Mouse (Mus musculus) erythroblast, embryonic 14.5 days (primary cell): ENCODE results near the gene Shank1. TPM values are rescaled to one million over a fixed set of nuclear protein-coding genes. Genes with fewer than 3 reads are reported as not detected.
A peak's percentile ranks its signal among the peaks of the same experiment; 100 is the strongest.

Experiments
- H3K27me3 ChIP-seq: 2 replicates; pipeline ENCODE4 v1.6.1; 2012; ENCODE audit warnings: inconsistent platforms; ENCODE audit not compliant: control insufficient read depth
- H3K36me3 ChIP-seq: 2 replicates; pipeline ENCODE4 v1.6.1; 2012; ENCODE audit warnings: mild to moderate bottlenecking, inconsistent platforms; ENCODE audit not compliant: control insufficient read depth
- H3K4me1 ChIP-seq: 2 replicates; pipeline ENCODE4 v1.6.1; 2012; ENCODE audit warnings: inconsistent platforms; ENCODE audit not compliant: control insufficient read depth
- H3K4me3 ChIP-seq: replicated peaks from 2 replicates; pipeline ENCODE3; 2012; ENCODE audit warnings: moderate library complexity, mild to moderate bottlenecking, inconsistent platforms
- H3K9me3 ChIP-seq: 2 replicates; pipeline ENCODE4 v1.6.1; 2012; ENCODE audit warnings: low read length, inconsistent platforms, mixed read lengths; ENCODE audit not compliant: control insufficient read depth
- GATA1 ChIP-seq: IDR thresholded peaks from 2 replicates; pipeline ENCODE4 v1.6.1; 2012; ENCODE audit warnings: low read length, inconsistent platforms, mixed read lengths
- TAL1 ChIP-seq: IDR thresholded peaks from 3 replicates; pipeline ENCODE4 v1.6.1; 2012; ENCODE audit warnings: low read length, inconsistent platforms, mixed read lengths
- polyA plus RNA-seq: library from polyadenylated mRNA; stranded (reverse); fragments of >175 nt; gene quantifications from 2 replicates; pipeline ENCODE4 v1.2.3, GENCODE M21; 2012

Shank1 gene
- polyA plus RNA-seq, 1 experiment: 0.01 TPM

DNA sequence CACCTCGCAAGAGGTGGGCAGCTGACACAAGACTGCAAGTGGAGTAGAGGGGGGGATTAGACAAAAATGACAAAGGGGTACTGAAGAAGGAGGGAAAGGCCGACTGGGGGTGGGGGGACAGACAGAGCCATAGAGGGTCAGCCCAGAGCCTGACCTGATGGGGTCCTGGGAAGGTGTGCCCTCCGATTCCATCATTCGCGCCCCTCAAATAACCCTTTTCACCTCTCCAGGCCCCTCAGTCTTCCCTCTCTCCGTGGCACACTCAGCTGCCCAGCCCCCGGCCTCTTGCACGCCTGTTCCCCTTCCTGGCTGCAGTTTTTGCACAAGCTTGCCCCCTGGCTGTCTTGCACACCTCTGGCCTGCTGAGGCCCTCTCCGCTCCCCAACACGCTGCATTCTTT, 47.5 kb downstream of the Shank1 start:
- TF ChIP-seq GATA1: no peak
- no peak for TF ChIP-seq TAL1
- H3K36me3 ChIP-seq: no peaks in the 10 kb centered on the region
- peaks cover 12% of the 10 kb centered on the region for H3K4me1 ChIP-seq
- H3K9me3 ChIP-seq: peaks cover 2% of the 10 kb centered on the region; the same call in 1 of the 2 replicates
- no peak overlapping the region for H3K4me3 ChIP-seq
- peaks cover 93% of the 10 kb centered on the region for H3K27me3 ChIP-seq

DNA sequence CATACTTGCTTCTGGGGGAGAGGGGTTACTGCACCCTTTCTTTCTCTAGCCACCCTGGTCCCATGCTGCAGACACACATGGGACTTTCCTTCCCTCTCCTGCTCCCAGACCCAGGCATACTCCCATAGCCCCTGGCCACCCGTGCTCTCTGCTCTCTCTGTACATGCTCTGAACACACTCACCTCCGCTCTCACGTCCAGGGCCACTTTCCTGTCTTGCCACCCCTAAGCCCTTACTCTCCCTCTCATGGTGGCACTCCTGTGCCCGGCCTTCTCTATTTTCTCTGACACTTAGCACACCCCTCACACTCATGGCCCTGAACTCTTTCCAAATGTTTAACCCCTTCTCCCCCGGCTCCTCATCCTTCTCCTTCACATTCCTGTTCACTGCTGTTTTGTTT, 48.0 kb downstream of the Shank1 start:
- no peak overlapping the region for H3K4me3 ChIP-seq
- TF ChIP-seq GATA1 (no peak), TAL1 (no peak)
- H3K27me3 ChIP-seq: peaks cover 93% of the 10 kb centered on the region
- peaks cover 12% of the 10 kb centered on the region for H3K4me1 ChIP-seq
- H3K9me3 ChIP-seq: peaks cover 2% of the 10 kb centered on the region; the same call in 1 of the 2 replicates
- no peaks in the 10 kb centered on the region for H3K36me3 ChIP-seq

DNA sequence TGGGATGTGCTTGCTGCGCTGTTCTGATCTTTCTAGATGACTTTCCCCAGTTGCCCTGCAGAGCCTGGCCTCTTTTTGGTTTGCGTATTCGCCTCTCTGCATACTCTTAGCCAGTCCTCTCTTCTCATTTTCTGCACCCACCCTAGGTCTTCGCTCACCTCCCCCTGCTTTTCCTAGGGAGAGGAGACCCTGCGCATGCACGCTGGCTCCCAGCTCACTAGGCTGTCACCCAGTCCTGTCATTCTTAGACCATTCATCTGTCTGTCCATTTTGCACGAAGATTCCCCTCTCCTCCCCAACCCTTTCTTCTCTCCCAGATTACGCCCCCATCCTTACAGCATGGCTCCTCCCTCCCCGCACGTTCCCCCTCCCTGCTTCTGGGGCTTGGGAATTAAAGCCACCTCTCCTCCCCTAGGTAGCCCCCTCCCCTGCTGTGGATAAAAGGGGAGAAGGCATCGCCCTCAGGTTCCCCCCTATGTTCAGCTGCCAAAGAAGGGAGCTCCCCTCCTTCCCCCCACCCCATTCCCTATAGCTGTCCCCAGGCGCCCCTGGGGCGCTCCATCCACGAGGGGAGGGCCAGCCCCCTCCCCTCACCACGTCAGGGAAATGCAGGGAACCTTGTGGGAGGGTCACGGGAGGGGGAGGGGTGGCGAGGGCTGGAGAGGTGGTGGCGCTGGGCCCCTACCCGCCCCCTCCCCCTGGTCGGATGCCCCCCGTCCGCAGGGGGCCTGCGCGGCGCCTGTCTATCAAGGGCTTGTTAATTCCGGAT, 49.0 kb downstream of the Shank1 start:
- Histone ChIP-seq H3K4me1 (peaks cover 12% of the 10 kb centered on the region), H3K36me3 (no peaks in the 10 kb centered on the region), H3K9me3 (peaks cover 2% of the 10 kb centered on the region; the same call in 1 of the 2 replicates), H3K27me3 (peaks cover 89% of the 10 kb centered on the region), H3K4me3 (no peak overlapping the region)
- TF ChIP-seq GATA1 (no peak), TAL1 (no peak)

DNA sequence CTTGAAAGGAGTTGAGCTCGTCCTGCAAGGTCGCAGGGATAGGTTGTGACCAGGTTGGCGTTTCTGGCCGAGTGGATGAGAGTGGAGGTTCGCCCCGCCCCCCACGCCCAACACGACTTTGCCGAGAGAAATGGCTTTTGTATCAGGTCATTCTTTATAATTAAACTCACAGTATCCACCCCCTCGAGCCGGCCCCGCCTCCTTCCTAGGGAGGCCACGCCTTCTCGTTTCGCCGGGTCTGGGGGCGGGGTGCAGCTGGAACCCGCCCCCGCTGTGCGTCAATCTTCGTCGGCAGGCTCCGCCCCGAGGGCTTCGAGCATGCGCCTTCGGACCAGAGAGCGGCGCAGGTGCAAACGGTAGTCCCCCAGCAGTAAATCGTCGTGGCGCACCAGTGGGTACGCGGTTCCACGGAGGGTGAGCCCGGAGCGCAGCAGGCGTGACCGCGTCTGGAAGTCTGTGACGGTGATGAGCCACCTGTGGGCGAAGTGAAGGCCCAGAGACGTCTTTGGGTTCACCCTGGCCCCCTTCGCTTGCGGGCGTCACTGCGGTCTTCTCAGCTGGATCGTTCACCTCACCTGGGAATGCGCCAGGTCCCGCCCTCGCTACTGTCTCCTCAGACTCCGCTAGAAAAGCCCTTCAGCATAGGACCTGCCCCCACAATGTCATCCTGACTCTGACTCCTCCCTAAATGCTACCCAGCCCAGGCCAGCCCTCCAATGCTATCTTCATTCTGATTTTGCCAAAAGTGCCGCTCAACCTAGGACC, 50.0 kb downstream of the Shank1 start:
- no peaks in the 10 kb centered on the region for H3K36me3 ChIP-seq
- H3K9me3 ChIP-seq: peaks cover 2% of the 10 kb centered on the region; the same call in 1 of the 2 replicates
- peak overlapping the region; percentile 58 for H3K4me3 ChIP-seq
- H3K27me3 ChIP-seq: peaks cover 84% of the 10 kb centered on the region
- TF ChIP-seq TAL1 (no peak), GATA1 (no peak)
- H3K4me1 ChIP-seq: peaks cover 12% of the 10 kb centered on the region

DNA sequence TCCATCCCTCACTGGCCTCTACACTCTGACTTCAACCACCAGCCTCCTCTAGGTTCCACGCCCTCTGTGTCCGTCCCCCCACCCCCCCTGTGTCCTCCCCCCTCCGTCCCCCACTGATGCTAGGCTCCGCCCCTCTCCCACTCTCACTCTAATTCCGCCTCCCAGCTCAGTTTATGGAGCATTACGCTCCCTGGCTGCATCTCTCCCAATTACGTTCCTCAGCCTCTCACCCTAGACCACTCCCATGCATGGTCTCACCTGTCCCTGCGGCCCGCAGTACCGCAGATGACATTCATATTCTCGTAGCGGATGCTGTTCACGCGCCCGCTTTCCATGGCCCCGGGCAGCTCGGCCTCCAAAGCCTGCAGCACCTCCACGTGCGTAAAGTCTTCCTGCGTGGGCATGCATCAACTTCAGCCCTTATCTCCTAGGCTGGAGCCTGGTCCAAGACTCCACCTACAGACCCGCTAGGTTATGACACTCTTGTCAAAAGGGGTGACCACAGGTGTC, 50.8 kb downstream of the Shank1 start:
- no peak overlapping the region for H3K4me3 ChIP-seq
- TF ChIP-seq GATA1: no peak
- TF ChIP-seq TAL1: no peak
- peaks cover 80% of the 10 kb centered on the region for H3K27me3 ChIP-seq
- H3K4me1 ChIP-seq: peaks cover 12% of the 10 kb centered on the region
- H3K36me3 ChIP-seq: no peaks in the 10 kb centered on the region
- peaks cover 2% of the 10 kb centered on the region; the same call in 1 of the 2 replicates for H3K9me3 ChIP-seq

DNA sequence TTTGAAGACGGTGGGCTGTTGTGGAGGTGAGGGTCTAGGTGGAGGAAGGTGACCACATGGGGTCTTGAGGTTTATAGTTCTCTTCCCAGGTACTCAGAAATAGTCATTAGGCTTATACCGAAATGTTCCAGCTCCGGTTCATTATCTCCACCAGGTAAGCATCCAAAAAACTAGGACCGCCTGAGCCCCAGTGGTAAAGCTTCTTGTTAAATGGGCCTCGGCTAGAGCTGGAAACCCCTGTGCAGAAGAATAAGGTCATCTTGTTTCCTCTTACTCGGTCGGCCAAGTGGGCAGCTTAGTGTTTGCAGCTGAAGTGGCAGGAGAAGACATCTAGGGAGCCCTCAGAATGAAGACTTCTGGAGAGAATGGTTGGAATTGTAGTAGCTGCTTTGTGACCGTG, 62.6 kb downstream of the Shank1 start:
- Histone ChIP-seq H3K4me3 (no peak overlapping the region), H3K36me3 (no peaks in the 10 kb centered on the region)
- TF ChIP-seq GATA1 (no peak), TAL1 (no peak)

DNA sequence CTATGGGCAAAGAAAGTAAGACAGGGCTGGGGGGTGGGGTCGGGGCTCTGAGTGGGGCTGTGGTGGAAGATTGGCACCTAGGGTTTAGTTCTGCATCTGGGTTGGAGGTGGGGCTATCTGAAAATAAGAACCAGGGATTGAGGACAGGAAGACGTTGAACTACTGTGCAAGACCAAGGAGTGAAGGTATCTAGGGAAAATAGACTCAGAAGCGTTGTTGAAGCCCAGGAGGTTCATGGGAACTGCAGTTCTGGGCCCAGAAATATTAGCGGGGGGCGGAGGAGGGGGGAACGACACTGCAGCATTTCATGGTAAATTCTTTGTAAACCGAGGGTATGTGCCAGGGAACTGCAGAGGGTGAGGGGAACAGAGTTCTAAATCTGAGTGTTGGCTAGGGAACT, 63.4 kb downstream of the Shank1 start:
- TF ChIP-seq TAL1 (no peak), GATA1 (no peak)
- Histone ChIP-seq H3K36me3 (no peaks in the 10 kb centered on the region), H3K9me3 (no peaks in the 10 kb centered on the region), H3K27me3 (peaks cover 21% of the 10 kb centered on the region), H3K4me1 (peaks cover 28% of the 10 kb centered on the region), H3K4me3 (peak overlapping the region; percentile 54)

More for the DNA sequence above, 62.6 kb downstream of the Shank1 start:
- Histone ChIP-seq H3K9me3 (no peaks in the 10 kb centered on the region), H3K4me1 (peaks cover 28% of the 10 kb centered on the region), H3K27me3 (peaks cover 18% of the 10 kb centered on the region)

DNA sequence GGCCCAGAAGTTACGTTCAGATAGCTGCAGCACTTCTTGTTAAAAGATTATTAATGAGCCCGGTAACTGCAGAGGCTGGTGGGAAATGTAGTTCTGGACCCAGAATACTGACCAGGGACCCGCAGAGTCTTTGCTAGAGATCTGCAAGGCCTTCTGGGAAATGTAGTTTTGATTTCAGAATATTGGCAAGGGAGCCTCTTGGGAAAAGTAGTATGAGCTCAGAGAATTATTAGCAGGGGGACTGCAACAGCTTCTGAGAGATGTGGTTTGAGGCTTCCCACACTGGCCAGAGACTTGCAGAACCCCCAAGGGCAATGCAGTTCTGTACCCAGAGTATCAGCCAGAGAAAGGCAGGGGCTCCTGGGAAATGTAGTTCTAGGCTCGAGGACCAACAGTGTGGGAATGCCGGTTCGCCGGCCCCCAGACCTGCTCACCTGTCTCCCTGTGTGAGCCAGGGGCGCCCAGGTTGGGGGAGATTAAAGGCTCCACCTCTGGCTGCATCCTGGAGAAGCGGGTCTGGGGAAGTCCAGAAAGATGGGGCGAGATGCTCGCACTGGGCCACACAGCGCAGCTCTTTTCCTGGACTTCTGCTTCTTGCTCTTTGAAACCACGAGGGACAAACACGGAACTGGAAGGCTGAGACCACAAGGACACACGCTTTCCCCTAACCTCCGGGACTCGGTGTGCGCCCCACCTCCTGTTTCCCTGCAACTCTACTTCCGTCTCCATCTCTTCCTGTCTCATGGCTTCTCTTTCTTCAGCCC, 64.0 kb downstream of the Shank1 start:
- peaks cover 28% of the 10 kb centered on the region for H3K4me1 ChIP-seq
- TF ChIP-seq TAL1 (no peak), GATA1 (no peak)
- H3K27me3 ChIP-seq: peaks cover 22% of the 10 kb centered on the region
- no peaks in the 10 kb centered on the region for H3K36me3 ChIP-seq
- no peaks in the 10 kb centered on the region for H3K9me3 ChIP-seq
- peak overlapping the region; percentile 54 for H3K4me3 ChIP-seq

DNA sequence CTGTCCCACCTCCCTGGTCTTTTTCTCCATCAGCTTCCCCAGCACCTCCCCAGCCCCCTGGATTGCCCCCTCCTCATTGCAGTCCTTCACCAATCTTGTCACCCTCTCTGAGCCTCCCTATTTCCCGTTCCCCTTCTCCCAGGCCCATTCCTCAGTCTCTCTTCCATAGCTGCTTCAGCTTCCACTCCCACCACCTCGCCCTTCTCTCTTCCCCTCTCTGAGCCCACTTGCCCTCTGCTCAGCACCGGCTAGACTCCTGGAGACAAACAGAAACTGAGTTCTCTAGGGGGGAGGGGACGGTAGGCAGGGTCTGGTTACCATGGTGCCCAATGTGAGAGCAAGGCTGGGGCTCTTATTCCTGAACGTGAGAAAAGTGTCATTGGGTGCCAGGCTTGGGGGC, 64.7 kb downstream of the Shank1 start:
- TF ChIP-seq GATA1 (no peak), TAL1 (no peak)
- peaks cover 22% of the 10 kb centered on the region for H3K27me3 ChIP-seq
- no peaks in the 10 kb centered on the region for H3K36me3 ChIP-seq
- no peaks in the 10 kb centered on the region for H3K9me3 ChIP-seq
- H3K4me3 ChIP-seq: peak overlapping the region; percentile 54
- H3K4me1 ChIP-seq: peaks cover 28% of the 10 kb centered on the region
